Mouse (Mus musculus) neural tube, embryonic 11.5 days (tissue): ENCODE measurements around the gene Crhr2. TPM values are rescaled to one million over a fixed set of nuclear protein-coding genes. Genes with fewer than 3 reads are reported as not detected.

Source experiments
- ATAC-seq: fragments of 200-750 bp; cut with Nextera tagmentation; 2 replicates; pipeline ENCODE4 v1.8.0; 2017; ENCODE audit warnings: moderate number of reproducible peaks, mild to moderate bottlenecking, moderate TSS enrichment, moderate library complexity; ENCODE audit not compliant: insufficient read depth, low FRiP score, low TSS enrichment
- DNase-seq: peaks from one replicate; pipeline ENCODE4 v3.0.0-alpha.2; 2015; ENCODE audit warnings: low spot score
- H3K27ac ChIP-seq: fragments of 300-500 bp; sonication (generic); 2 replicates; pipeline ENCODE4 v1.5.1; 2014; ENCODE audit warnings: low read depth, mild to moderate bottlenecking, low read length
- H3K27me3 ChIP-seq: fragments of 300-500 bp; sonication (generic); 2 replicates; pipeline ENCODE4 v1.6.1; 2014; ENCODE audit warnings: mild to moderate bottlenecking, low read length, mixed read lengths; ENCODE audit not compliant: control insufficient read depth, insufficient read depth
- H3K36me3 ChIP-seq: fragments of 300-500 bp; sonication (generic); 2 replicates; pipeline ENCODE4 v1.6.1; 2014; ENCODE audit warnings: mild to moderate bottlenecking, low read length, moderate library complexity, mixed read lengths; ENCODE audit not compliant: control insufficient read depth, insufficient read depth
- H3K4me1 ChIP-seq: fragments of 300-500 bp; sonication (generic); 2 replicates; pipeline ENCODE4 v1.6.1; 2014; ENCODE audit warnings: low read length, mixed read lengths; ENCODE audit not compliant: control insufficient read depth, insufficient read depth
- H3K4me2 ChIP-seq: fragments of 300-500 bp; sonication (generic); 2 replicates; pipeline ENCODE4 v1.6.1; 2014; ENCODE audit warnings: low read depth, mild to moderate bottlenecking, moderate library complexity
- H3K4me3 ChIP-seq: fragments of 300-500 bp; sonication (generic); 2 replicates; pipeline ENCODE4 v1.5.1; 2014; ENCODE audit warnings: low read depth, low read length
- H3K9ac ChIP-seq: fragments of 300-500 bp; sonication (generic); 2 replicates; pipeline ENCODE4 v1.6.1; 2014; ENCODE audit warnings: mild to moderate bottlenecking, low read length
- H3K9me3 ChIP-seq: fragments of 300-500 bp; sonication (generic); 2 replicates; pipeline ENCODE4 v1.6.1; 2016; ENCODE audit warnings: low read length; ENCODE audit not compliant: control insufficient read depth
- whole genome bisulfite sequencing: fragments of 180-500 bp; shearing (Covaris S2); extraction: QIAGEN DNeasy Blood & Tissue Kit; methylation state at CpG from one replicate; pipeline ENCODE4 v1.1.7; 2014; 5-methylcytosine and 5-hydroxymethylcytosine counted together
- polyA plus RNA-seq: library from polyadenylated mRNA; unstranded; fragments of >200 nt; fragmentation: Nextera tagmentation; extraction: Ambion mirVana; gene quantifications from 2 replicates; pipeline ENCODE4 v1.2.1, GENCODE M21; 2014

The Crhr2 gene
- polyA plus RNA-seq, 1 experiment from 2014 or later = 0.29 TPM

DNA sequence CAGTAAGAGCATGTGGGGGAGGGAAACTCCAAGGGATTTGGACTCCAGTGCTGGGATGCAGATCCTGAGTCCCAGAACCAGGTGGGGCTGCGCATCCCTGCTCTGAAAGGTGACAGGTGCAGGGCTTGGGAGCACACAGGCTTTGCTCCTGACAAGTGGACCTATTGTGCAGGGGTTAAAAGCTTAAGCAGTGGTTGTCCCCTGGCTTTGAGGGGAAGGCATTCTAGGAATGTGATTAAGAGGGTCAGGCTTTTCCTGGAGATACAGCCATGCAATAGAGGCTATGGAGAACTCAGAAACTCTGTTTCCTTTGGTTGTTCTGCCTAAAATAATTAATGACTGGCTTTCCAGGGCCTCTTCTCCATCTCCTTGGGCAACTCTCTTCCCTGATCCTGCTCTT lies 609 bp upstream of the Crhr2 start:
- Histone ChIP-seq H3K27ac (no peak overlapping the region), H3K36me3 (no peaks in the 10 kb centered on the region), H3K4me1 (no peaks in the 10 kb centered on the region), H3K9me3 (no peaks in the 10 kb centered on the region), H3K27me3 (no peaks in the 10 kb centered on the region), H3K4me3 (no peak overlapping the region), H3K9ac (no peak overlapping the region), H3K4me2 (no peak overlapping the region)
- ATAC-seq (no peak), DNase-seq (no peak)
- 94% methylated on average over 1 of the region's 1 CpGs for WGBS

DNA sequence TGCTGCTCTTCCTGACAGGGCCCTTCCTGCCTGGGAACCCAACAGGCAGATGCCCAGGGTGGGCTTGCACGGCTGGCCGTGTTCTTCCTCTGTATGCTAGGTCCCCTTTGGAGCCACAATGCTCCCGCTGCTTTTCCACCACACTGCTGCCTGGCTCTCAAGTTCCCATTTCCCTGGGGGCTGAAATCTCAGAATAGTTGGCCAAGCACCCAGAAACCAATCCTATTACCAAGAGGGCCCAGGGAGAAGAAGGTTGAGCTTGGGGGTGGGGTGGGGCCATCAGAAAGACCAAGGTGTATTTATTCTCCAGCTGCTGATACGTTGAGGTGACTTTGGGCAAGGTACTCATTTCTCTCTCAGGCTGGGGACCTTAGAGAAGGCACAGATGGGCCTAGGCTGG lies 1.5 kb downstream of the Crhr2 start:
- H3K4me1 ChIP-seq = no peaks in the 10 kb centered on the region
- no peaks in the 10 kb centered on the region for H3K9me3 ChIP-seq
- H3K36me3 ChIP-seq = no peaks in the 10 kb centered on the region
- H3K27ac ChIP-seq = no peak overlapping the region
- DNase-seq = no peak
- 83% methylated on average over 4 of the region's 4 CpGs for WGBS
- ATAC-seq = no peak
- H3K4me3 ChIP-seq = no peak overlapping the region
- no peak overlapping the region for H3K4me2 ChIP-seq
- no peaks in the 10 kb centered on the region for H3K27me3 ChIP-seq
- no peak overlapping the region for H3K9ac ChIP-seq

DNA sequence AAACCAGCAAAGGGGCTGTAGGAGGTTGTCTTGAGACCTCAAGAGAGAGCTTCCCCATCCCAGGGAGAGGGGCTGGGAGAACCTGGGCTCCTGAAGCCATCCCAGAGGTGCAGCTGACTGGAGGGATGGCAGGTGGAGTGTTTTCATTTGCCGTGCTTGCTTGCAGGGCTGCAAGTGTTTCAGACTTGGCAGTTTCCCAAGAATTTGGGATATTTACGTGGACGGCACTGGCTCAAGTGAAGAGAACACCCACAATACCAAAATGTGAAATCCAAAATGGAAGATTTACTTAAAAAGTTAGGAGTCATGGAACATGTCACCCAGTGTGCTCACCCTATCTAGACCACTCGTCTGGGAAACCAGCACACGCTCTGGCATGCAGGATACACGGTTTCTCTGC lies 2.2 kb downstream of the Crhr2 start:
- no peaks in the 10 kb centered on the region for H3K27me3 ChIP-seq
- H3K4me1 ChIP-seq = no peaks in the 10 kb centered on the region
- ATAC-seq (no peak), DNase-seq (no peak)
- no peak overlapping the region for H3K27ac ChIP-seq
- WGBS = 76% methylated on average over 6 of the region's 6 CpGs
- no peaks in the 10 kb centered on the region for H3K9me3 ChIP-seq
- no peak overlapping the region for H3K4me2 ChIP-seq
- no peak overlapping the region for H3K9ac ChIP-seq
- H3K4me3 ChIP-seq = no peak overlapping the region
- H3K36me3 ChIP-seq = no peaks in the 10 kb centered on the region

DNA sequence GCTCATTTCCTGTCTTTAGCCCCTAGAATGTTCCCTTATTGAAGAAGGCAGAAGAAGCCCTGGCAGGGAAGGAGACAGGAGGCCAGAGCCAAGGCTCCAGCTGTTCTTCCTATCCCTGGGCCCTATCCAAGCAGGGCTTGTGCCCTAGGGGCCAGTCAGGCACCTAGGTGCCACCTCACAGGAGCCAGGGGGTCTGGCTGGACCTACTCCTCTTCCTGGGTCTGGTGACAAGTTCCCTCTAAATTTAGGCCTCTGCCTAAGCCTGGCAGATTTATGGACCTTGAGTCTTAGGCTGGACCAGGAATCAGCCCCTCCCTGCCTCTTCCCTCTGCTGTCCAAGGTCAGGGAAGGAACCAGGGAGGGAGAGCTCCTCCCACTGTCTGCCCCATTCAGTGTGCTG lies 4.4 kb downstream of the Crhr2 start:
- Histone ChIP-seq H3K4me3 (no peak overlapping the region), H3K27me3 (no peaks in the 10 kb centered on the region), H3K9ac (no peak overlapping the region), H3K4me1 (no peaks in the 10 kb centered on the region), H3K4me2 (no peak overlapping the region), H3K9me3 (no peaks in the 10 kb centered on the region), H3K36me3 (no peaks in the 10 kb centered on the region), H3K27ac (no peak overlapping the region)
- no peak for ATAC-seq
- DNase-seq = no peak

DNA sequence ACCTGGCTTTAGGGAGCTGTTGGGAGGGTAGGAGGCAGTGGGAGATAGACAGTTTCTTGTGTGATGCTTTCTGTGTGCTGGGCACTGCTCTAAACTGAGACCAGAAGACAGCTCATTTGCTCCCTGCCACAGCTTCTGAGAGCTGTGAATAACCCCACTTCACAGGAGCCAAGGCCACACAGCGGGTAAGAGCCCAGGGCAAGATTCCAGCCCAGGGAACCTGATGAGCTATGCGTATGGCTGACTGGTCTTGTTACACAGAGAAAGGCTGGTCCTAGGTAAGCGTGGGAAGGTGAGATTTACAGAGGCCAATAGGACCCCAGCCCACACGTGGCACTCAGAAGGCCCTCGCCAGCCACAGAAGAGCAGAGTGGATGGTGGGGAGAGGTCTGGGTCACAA lies 6.2 kb downstream of the Crhr2 start:
- Histone ChIP-seq H3K4me2 (no peak overlapping the region), H3K36me3 (no peaks in the 10 kb centered on the region), H3K27ac (no peak overlapping the region), H3K9me3 (no peaks in the 10 kb centered on the region), H3K27me3 (no peaks in the 10 kb centered on the region), H3K9ac (no peak overlapping the region), H3K4me1 (no peaks in the 10 kb centered on the region), H3K4me3 (no peak overlapping the region)
- no peak for DNase-seq
- WGBS = 87% methylated on average over 5 of the region's 5 CpGs
- ATAC-seq = no peak

DNA sequence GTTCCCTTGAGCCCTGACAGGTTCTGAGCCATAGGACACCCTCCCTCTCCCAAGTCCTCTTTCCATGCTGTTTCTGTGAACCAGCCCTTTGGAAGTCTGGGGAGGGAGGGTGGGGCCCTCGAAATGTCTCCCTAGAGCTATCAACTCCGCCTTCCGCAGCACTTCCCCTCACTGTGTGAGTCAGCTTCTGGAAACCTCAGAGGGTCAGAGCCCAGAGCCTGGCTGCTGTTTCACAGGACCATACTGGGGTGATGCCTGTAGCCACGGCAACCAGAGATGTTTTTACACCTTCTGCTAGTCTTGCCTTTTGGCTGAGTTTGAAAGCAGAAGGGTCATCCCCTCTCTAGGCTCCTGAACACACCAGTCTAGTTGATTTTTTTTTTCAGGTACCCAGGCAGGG lies 9.8 kb downstream of the Crhr2 start:
- 42% methylated on average over 4 of the region's 4 CpGs for WGBS
- Histone ChIP-seq H3K4me1 (no peaks in the 10 kb centered on the region), H3K4me3 (no peak overlapping the region), H3K4me2 (no peak overlapping the region), H3K27me3 (peaks cover 12% of the 10 kb centered on the region), H3K27ac (no peak overlapping the region), H3K9me3 (no peaks in the 10 kb centered on the region), H3K36me3 (no peaks in the 10 kb centered on the region), H3K9ac (no peak overlapping the region)
- ATAC-seq (no peak), DNase-seq (no peak)

DNA sequence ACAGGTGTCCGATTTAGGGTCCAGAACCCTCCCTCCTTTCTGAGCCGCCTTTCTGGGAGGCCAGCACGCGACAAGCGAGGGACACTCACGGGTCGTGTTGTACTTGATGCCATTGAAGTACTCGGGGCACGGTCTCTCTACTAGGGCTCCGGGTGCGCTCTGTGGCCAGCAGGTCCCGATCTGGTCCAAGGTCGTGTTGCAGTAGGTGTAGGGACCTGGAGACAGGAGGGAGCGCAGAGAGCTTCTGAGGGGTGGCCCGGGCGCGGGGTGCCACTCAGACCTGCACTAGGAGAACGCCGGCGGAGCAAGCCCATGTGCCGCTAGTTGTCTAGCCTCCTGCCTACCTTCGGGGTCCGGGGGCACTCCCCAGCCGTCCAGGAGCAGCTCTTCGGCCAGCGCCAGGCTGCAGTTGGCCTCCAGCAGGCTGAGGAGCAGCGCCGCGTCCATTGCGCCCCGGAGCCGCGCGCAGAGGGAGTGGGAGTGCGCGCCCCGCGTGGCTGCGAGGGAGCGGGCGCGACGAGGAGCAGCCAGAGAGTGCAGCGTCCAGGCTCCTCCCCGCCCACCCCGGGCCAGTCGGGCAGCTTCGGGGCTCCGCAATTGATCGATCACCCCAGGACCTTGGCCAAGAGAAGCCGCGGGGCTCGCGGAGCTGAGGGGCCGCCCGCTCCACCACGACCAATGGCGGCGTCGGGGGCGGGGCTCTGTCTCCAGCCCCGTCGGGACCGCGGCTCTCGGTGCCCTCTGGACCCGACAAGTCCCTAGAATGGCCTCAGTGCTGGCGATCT lies 15.3 kb downstream of the Crhr2 start:
- WGBS = under 1% methylated on average over 68 of the region's 68 CpGs
- H3K27ac ChIP-seq = no peak overlapping the region

DNA sequence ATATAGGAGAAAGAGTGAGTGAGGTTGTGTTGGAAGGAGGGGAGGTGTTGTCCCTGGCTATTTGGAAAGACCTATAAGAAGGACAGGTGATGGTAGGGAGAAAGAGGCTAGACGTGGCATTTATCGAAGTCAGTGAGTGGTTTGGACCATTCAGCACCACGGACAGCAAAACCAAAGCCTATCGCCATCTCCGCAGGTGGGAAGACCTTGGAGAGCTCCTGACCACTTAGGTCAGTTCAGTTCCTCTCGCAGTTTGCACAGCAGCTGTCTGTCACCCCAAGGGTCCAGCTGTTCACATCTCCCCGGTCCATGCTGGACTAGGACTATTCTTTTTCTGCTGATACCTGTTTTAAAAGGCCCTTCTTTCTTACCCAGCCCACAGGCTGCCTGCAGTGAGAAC lies 24.5 kb downstream of the Crhr2 start:
- Histone ChIP-seq H3K9me3 (no peaks in the 10 kb centered on the region), H3K4me2 (no peak overlapping the region), H3K4me1 (no peaks in the 10 kb centered on the region), H3K27me3 (no peaks in the 10 kb centered on the region; the same call in 1 of the 2 replicates), H3K4me3 (no peak overlapping the region), H3K36me3 (no peaks in the 10 kb centered on the region), H3K27ac (no peak overlapping the region), H3K9ac (no peak overlapping the region)
- DNase-seq (peak; percentile 60), ATAC-seq (no peak)
- 10% methylated on average over 7 of the region's 7 CpGs for WGBS

More for the DNA sequence above, 15.3 kb downstream of the Crhr2 start:
- no peaks in the 10 kb centered on the region for H3K9me3 ChIP-seq
- H3K36me3 ChIP-seq = no peaks in the 10 kb centered on the region
- H3K4me2 ChIP-seq = peak overlapping the region; percentile 73
- no peaks in the 10 kb centered on the region; the same call in 1 of the 2 replicates for H3K4me1 ChIP-seq
- peaks cover 41% of the 10 kb centered on the region for H3K27me3 ChIP-seq
- DNase-seq = peak; percentile 49
- ATAC-seq = peak; percentile 27
- H3K9ac ChIP-seq = no peak overlapping the region; the same call in 1 of the 2 replicates
- H3K4me3 ChIP-seq = peak overlapping the region; percentile 49

DNA sequence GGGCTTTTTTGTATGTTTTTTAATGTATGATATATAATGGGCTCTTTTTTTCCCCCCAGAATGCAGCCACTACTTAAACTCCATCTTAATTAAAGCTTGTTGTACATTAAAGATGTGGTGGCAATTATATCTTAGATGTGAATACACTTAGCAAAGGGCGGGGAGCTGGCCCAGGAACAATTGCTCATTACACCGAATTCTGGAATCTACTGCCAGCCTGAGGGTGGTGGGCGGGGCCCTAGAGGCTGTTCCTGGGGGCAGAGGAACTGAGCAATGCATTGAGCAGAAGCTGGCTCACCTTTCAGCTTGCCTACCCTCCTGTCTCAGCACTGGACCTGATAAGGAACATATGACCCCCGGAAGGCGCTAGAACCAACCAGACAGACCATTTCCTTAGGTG lies 34.2 kb downstream of the Crhr2 start:
- H3K27me3 ChIP-seq = no peaks in the 10 kb centered on the region
- no peaks in the 10 kb centered on the region for H3K4me1 ChIP-seq
- ATAC-seq = no peak
- WGBS = 87% methylated on average over 5 of the region's 5 CpGs
- H3K9me3 ChIP-seq = no peaks in the 10 kb centered on the region
- no peak overlapping the region for H3K4me3 ChIP-seq
- no peak for DNase-seq
- no peak overlapping the region for H3K27ac ChIP-seq
- H3K4me2 ChIP-seq = no peak overlapping the region
- H3K9ac ChIP-seq = no peak overlapping the region
- no peaks in the 10 kb centered on the region for H3K36me3 ChIP-seq
